Mouse (Mus musculus): ENCODE results near the gene Gnai2. TPM values are rescaled to one million over a fixed set of nuclear protein-coding genes. Genes with fewer than 3 reads are reported as not detected.
A peak's percentile ranks its signal among the peaks of the same experiment; 100 is the strongest.
"Not testable (repeated sequence)": the region's sequence is repeated elsewhere in the genome, so short reads cannot be mapped to it uniquely, and the experiment has no call there.

The Gnai2 gene
- polyA plus RNA-seq, 1 experiment from 2014 or later: 434 TPM

GRCm38 (mm10) chr9:107568331-107569261, 66.6 kb downstream of the Gnai2 start:
- H3K4me2 ChIP-seq (ENCODE audit: low read depth): peak overlapping the region; percentile 74
- H3K9me3 ChIP-seq (ENCODE audit: control insufficient read depth, low read length): no peaks in the 10 kb centered on the region
- peak; percentile 83 for ATAC-seq (ENCODE audit: insufficient read depth, low FRiP score, low TSS enrichment)
- peaks cover 31% of the 10 kb centered on the region for H3K4me1 ChIP-seq (ENCODE audit: control insufficient read depth, insufficient read depth, low read length)
- H3K4me3 ChIP-seq (ENCODE audit: low read depth, low read length): peak overlapping the region; percentile 76
- WGBS: under 1% methylated on average over 41 of the region's 41 CpGs
- H3K9ac ChIP-seq (ENCODE audit: low read length): peak overlapping the region; percentile 79
- no peaks in the 10 kb centered on the region for H3K27me3 ChIP-seq (ENCODE audit: control insufficient read depth, insufficient read depth, low read length)
- peak; percentile 93 for DNase-seq (ENCODE audit: low spot score)
- H3K36me3 ChIP-seq (ENCODE audit: control insufficient read depth, insufficient read depth, low read length): peaks cover 16% of the 10 kb centered on the region
- H3K27ac ChIP-seq (ENCODE audit: low read depth, low read length): peak overlapping the region; percentile 54

- peaks cover 13% of the 10 kb centered on the region; the same call in 1 of the 2 replicates for H3K36me3 ChIP-seq (ENCODE audit: control insufficient read depth, insufficient read depth, low read length)
- no peak for ATAC-seq (ENCODE audit: insufficient read depth, low FRiP score, low TSS enrichment)
- WGBS: 7% methylated on average over 18 of the region's 18 CpGs
- H3K4me1 ChIP-seq (ENCODE audit: control insufficient read depth, insufficient read depth, low read length): peaks cover 31% of the 10 kb centered on the region
- no peak for DNase-seq (ENCODE audit: low spot score)
- H3K27me3 ChIP-seq (ENCODE audit: control insufficient read depth, insufficient read depth, low read length): no peaks in the 10 kb centered on the region
- H3K9ac ChIP-seq (ENCODE audit: low read length): peak within 1 kb of the TSS; percentile 79
- peak within 1 kb of the TSS; percentile 76 for H3K4me3 ChIP-seq (ENCODE audit: low read depth, low read length)
- no peaks in the 10 kb centered on the region for H3K9me3 ChIP-seq (ENCODE audit: control insufficient read depth, low read length)
- H3K27ac ChIP-seq (ENCODE audit: low read depth, low read length): peak within 1 kb of the TSS; percentile 54
- H3K4me2 ChIP-seq (ENCODE audit: low read depth): peak within 1 kb of the TSS; percentile 74
These were observed 67.4 kb downstream of the Gnai2 start, which contains the start of gene Hyal2 for GRCm38 (mm10) chr9:107567702-107568319. Gene Hyal2 (plus strand): TSS chr9:107567945.

- no peaks in the 10 kb centered on the region for H3K27me3 ChIP-seq (ENCODE audit: control insufficient read depth, insufficient read depth, low read length)
- WGBS: 82% methylated on average over 3 of the region's 3 CpGs
- no peak for ATAC-seq (ENCODE audit: insufficient read depth, low FRiP score, low TSS enrichment)
- H3K9me3 ChIP-seq (ENCODE audit: control insufficient read depth, low read length): no peaks in the 10 kb centered on the region
- no peak for DNase-seq (ENCODE audit: low spot score)
- H3K9ac ChIP-seq (ENCODE audit: low read length): no peak overlapping the region
- H3K4me1 ChIP-seq (ENCODE audit: control insufficient read depth, insufficient read depth, low read length): peaks cover 31% of the 10 kb centered on the region
- no peak overlapping the region for H3K4me2 ChIP-seq (ENCODE audit: low read depth)
- H3K4me3 ChIP-seq (ENCODE audit: low read depth, low read length): no peak overlapping the region
- no peak overlapping the region for H3K27ac ChIP-seq (ENCODE audit: low read depth, low read length)
- peaks cover 6% of the 10 kb centered on the region; the same call in 1 of the 2 replicates for H3K36me3 ChIP-seq (ENCODE audit: control insufficient read depth, insufficient read depth, low read length)
These were observed 68.3 kb downstream of the Gnai2 start for GRCm38 (mm10) chr9:107566855-107567254.

GRCm38 (mm10) chr9:107566041-107566709, 69.0 kb downstream of the Gnai2 start:
- Histone ChIP-seq H3K27ac (ENCODE audit: low read depth, low read length) (no peak overlapping the region), H3K4me2 (ENCODE audit: low read depth) (peak overlapping the region; percentile 12; the same call in 1 of the 2 replicates), H3K36me3 (ENCODE audit: control insufficient read depth, insufficient read depth, low read length) (peaks cover 8% of the 10 kb centered on the region), H3K4me3 (ENCODE audit: low read depth, low read length) (no peak overlapping the region), H3K9me3 (ENCODE audit: control insufficient read depth, low read length) (no peaks in the 10 kb centered on the region), H3K27me3 (ENCODE audit: control insufficient read depth, insufficient read depth, low read length) (no peaks in the 10 kb centered on the region), H3K9ac (ENCODE audit: low read length) (no peak overlapping the region), H3K4me1 (ENCODE audit: control insufficient read depth, insufficient read depth, low read length) (peaks cover 27% of the 10 kb centered on the region)
- 63% methylated on average over 15 of the region's 15 CpGs for WGBS
- ATAC-seq (ENCODE audit: insufficient read depth, low FRiP score, low TSS enrichment): no peak
- peak; percentile 78 for DNase-seq (ENCODE audit: low spot score)

- not testable (repeated sequence) for H3K4me2 ChIP-seq (ENCODE audit: low read depth); DNase-seq (ENCODE audit: low spot score); H3K27ac ChIP-seq (ENCODE audit: low read depth, low read length); H3K4me3 ChIP-seq (ENCODE audit: low read depth, low read length); H3K27me3 ChIP-seq (ENCODE audit: control insufficient read depth, insufficient read depth, low read length); H3K9ac ChIP-seq (ENCODE audit: low read length); ATAC-seq (ENCODE audit: insufficient read depth, low FRiP score, low TSS enrichment); H3K36me3 ChIP-seq (ENCODE audit: control insufficient read depth, insufficient read depth, low read length); H3K9me3 ChIP-seq (ENCODE audit: control insufficient read depth, low read length)
- H3K4me1 ChIP-seq (ENCODE audit: control insufficient read depth, insufficient read depth, low read length): peaks cover 20% of the 10 kb centered on the region
- 52% methylated on average over 5 of the region's 5 CpGs for WGBS
These were observed 69.6 kb downstream of the Gnai2 start for GRCm38 (mm10) chr9:107565556-107565955.

Other genes starting within 250 kb of the Gnai2 start
- 1.4 and 1.8 TPM in 2 replicates for gene Cacna2d2, start 235.8 kb downstream of the Gnai2 start, polyA plus RNA-seq (2014; fragmentation: Nextera tagmentation; extraction: Ambion mirVana)
- gene Tmem115, start 101.4 kb downstream of the Gnai2 start, polyA plus RNA-seq (2014; fragmentation: Nextera tagmentation; extraction: Ambion mirVana): 47.0 and 47.2 TPM in 2 replicates
- gene Cyb561d2, start 93.2 kb downstream of the Gnai2 start, polyA plus RNA-seq (2014; fragmentation: Nextera tagmentation; extraction: Ambion mirVana): 19.7 and 21.9 TPM in 2 replicates
- gene Nprl2, start 93.1 kb downstream of the Gnai2 start, polyA plus RNA-seq (2014; fragmentation: Nextera tagmentation; extraction: Ambion mirVana): 45.8 and 48.9 TPM in 2 replicates
- 0.65 and 1.3 TPM in 2 replicates for gene Zmynd10, start 88.1 kb downstream of the Gnai2 start, polyA plus RNA-seq (2014; fragmentation: Nextera tagmentation; extraction: Ambion mirVana)
- gene Rassf1, start 83.8 kb downstream of the Gnai2 start, polyA plus RNA-seq (2014; fragmentation: Nextera tagmentation; extraction: Ambion mirVana): 38.5 and 41.3 TPM in 2 replicates
- gene Tusc2, start 72.1 kb downstream of the Gnai2 start, polyA plus RNA-seq (2014; fragmentation: Nextera tagmentation; extraction: Ambion mirVana): 91.0 and 93.0 TPM in 2 replicates
- 124 and 128 TPM in 2 replicates for gene Hyal2, start 67.4 kb downstream of the Gnai2 start, polyA plus RNA-seq (2014; fragmentation: Nextera tagmentation; extraction: Ambion mirVana)
- gene Hyal1, start 58.4 kb downstream of the Gnai2 start, polyA plus RNA-seq (2014; fragmentation: Nextera tagmentation; extraction: Ambion mirVana): 3.3 and 4.0 TPM in 2 replicates
- 15.1 and 15.5 TPM in 2 replicates for gene Naa80, start 56.5 kb downstream of the Gnai2 start, polyA plus RNA-seq (2014; fragmentation: Nextera tagmentation; extraction: Ambion mirVana)
- gene Hyal3, start 54.5 kb downstream of the Gnai2 start, polyA plus RNA-seq (2014; fragmentation: Nextera tagmentation; extraction: Ambion mirVana): 0.24 and 0.30 TPM in 2 replicates
- 35.2 and 39.0 TPM in 2 replicates for gene Ifrd2, start 47.7 kb downstream of the Gnai2 start, polyA plus RNA-seq (2014; fragmentation: Nextera tagmentation; extraction: Ambion mirVana)
- gene Sema3b, start 26.1 kb downstream of the Gnai2 start, polyA plus RNA-seq (2014; fragmentation: Nextera tagmentation; extraction: Ambion mirVana): 2.6 and 3.0 TPM in 2 replicates
- gene Slc38a3, start 34.2 kb upstream of the Gnai2 start, polyA plus RNA-seq (2014; fragmentation: Nextera tagmentation; extraction: Ambion mirVana): 6.8 and 7.2 TPM in 2 replicates
- gene Gnat1, start 44.3 kb upstream of the Gnai2 start, polyA plus RNA-seq (2014; fragmentation: Nextera tagmentation; extraction: Ambion mirVana): 1.9 and 2.4 TPM in 2 replicates
- 15.3 and 17.0 TPM in 2 replicates for gene Sema3f, start 75.1 kb upstream of the Gnai2 start, polyA plus RNA-seq (2014; fragmentation: Nextera tagmentation; extraction: Ambion mirVana)
- gene Rbm5, start 135.6 kb upstream of the Gnai2 start, polyA plus RNA-seq (2014; fragmentation: Nextera tagmentation; extraction: Ambion mirVana): 196 and 197 TPM in 2 replicates
- gene Rbm6, start 237.9 kb upstream of the Gnai2 start, polyA plus RNA-seq (2014; fragmentation: Nextera tagmentation; extraction: Ambion mirVana): 102 TPM in 2 replicates